Mouse (Mus musculus): ENCODE data around the gene Rab11fip4. TPM values are rescaled to one million over a fixed set of nuclear protein-coding genes. Genes with fewer than 3 reads are reported as not detected.
A peak's percentile ranks its signal among the peaks of the same experiment; 100 is the strongest.

Gene Rab11fip4
- polyA plus RNA-seq, 1 experiment, result 4.7 TPM

GRCm38 (mm10) chr11:79677402-79677801, 86.4 kb downstream of the Rab11fip4 start:
- Histone ChIP-seq H3K4me1 (ENCODE audit: control insufficient read depth, insufficient read depth, low read length) (peaks cover 6% of the 10 kb centered on the region), H3K27ac (ENCODE audit: control insufficient read depth, insufficient read depth, low read depth, low read length, poor library complexity) (no peak overlapping the region), H3K4me3 (replicated peaks; ENCODE audit: control insufficient read depth, low read depth, low read length) (no peak overlapping the region)
- TF ChIP-seq POLR2A (IDR thresholded peaks at IDR 0.05; ENCODE audit: borderline replicate concordance, control insufficient read depth, low read depth, low read length) (no peak), CTCF (IDR thresholded peaks at IDR 0.05; ENCODE audit: control insufficient read depth, insufficient read depth, low read length) (no peak)
- whole genome bisulfite sequencing, result 79% methylated on average over 9 of the region's 9 CpGs

- TF ChIP-seq CTCF (IDR thresholded peaks at IDR 0.05; ENCODE audit: control insufficient read depth, insufficient read depth, low read length) (no peak), POLR2A (IDR thresholded peaks at IDR 0.05; ENCODE audit: borderline replicate concordance, control insufficient read depth, low read depth, low read length) (no peak)
- 77% methylated on average over 20 of the region's 20 CpGs for WGBS
- Histone ChIP-seq H3K27ac (ENCODE audit: control insufficient read depth, insufficient read depth, low read depth, low read length, poor library complexity) (no peak overlapping the region), H3K4me1 (ENCODE audit: control insufficient read depth, insufficient read depth, low read length) (peaks cover 5% of the 10 kb centered on the region), H3K4me3 (replicated peaks; ENCODE audit: control insufficient read depth, low read depth, low read length) (no peak overlapping the region)
Measured at GRCm38 (mm10) chr11:79678363-79679153, 87.5 kb downstream of the Rab11fip4 start.

- H3K27ac ChIP-seq (ENCODE audit: control insufficient read depth, insufficient read depth, low read depth, low read length, poor library complexity), result no peak overlapping the region
- no peaks in the 10 kb centered on the region for H3K4me1 ChIP-seq (ENCODE audit: control insufficient read depth, insufficient read depth, low read length)
- no peak overlapping the region for H3K4me3 ChIP-seq (replicated peaks; ENCODE audit: control insufficient read depth, low read depth, low read length)
- TF ChIP-seq CTCF (IDR thresholded peaks at IDR 0.05; ENCODE audit: control insufficient read depth, insufficient read depth, low read length) (no peak), POLR2A (IDR thresholded peaks at IDR 0.05; ENCODE audit: borderline replicate concordance, control insufficient read depth, low read depth, low read length) (no peak)
- WGBS, result 75% methylated on average over 5 of the region's 5 CpGs
Measured at GRCm38 (mm10) chr11:79679929-79680328, 88.9 kb downstream of the Rab11fip4 start.

- Histone ChIP-seq H3K27ac (ENCODE audit: control insufficient read depth, insufficient read depth, low read depth, low read length, poor library complexity) (no peak overlapping the region), H3K4me1 (ENCODE audit: control insufficient read depth, insufficient read depth, low read length) (no peaks in the 10 kb centered on the region), H3K4me3 (replicated peaks; ENCODE audit: control insufficient read depth, low read depth, low read length) (no peak overlapping the region)
- TF ChIP-seq CTCF (IDR thresholded peaks at IDR 0.05; ENCODE audit: control insufficient read depth, insufficient read depth, low read length), result no peak
- TF ChIP-seq POLR2A (IDR thresholded peaks at IDR 0.05; ENCODE audit: borderline replicate concordance, control insufficient read depth, low read depth, low read length), result no peak
- 85% methylated on average over 11 of the region's 11 CpGs for WGBS
Measured at GRCm38 (mm10) chr11:79680559-79680958, 89.5 kb downstream of the Rab11fip4 start.

- no peak overlapping the region for H3K27ac ChIP-seq (ENCODE audit: control insufficient read depth, insufficient read depth, low read depth, low read length, poor library complexity)
- WGBS, result 74% methylated on average over 5 of the region's 5 CpGs
- no peak overlapping the region for H3K4me3 ChIP-seq (replicated peaks; ENCODE audit: control insufficient read depth, low read depth, low read length)
- TF ChIP-seq CTCF (IDR thresholded peaks at IDR 0.05; ENCODE audit: control insufficient read depth, insufficient read depth, low read length) (no peak), POLR2A (IDR thresholded peaks at IDR 0.05; ENCODE audit: borderline replicate concordance, control insufficient read depth, low read depth, low read length) (no peak)
- H3K4me1 ChIP-seq (ENCODE audit: control insufficient read depth, insufficient read depth, low read length), result no peaks in the 10 kb centered on the region
Measured at GRCm38 (mm10) chr11:79681182-79681581, 90.2 kb downstream of the Rab11fip4 start.

GRCm38 (mm10) chr11:79681798-79682197, 90.8 kb downstream of the Rab11fip4 start:
- TF ChIP-seq POLR2A (IDR thresholded peaks at IDR 0.05; ENCODE audit: borderline replicate concordance, control insufficient read depth, low read depth, low read length) (no peak), CTCF (IDR thresholded peaks at IDR 0.05; ENCODE audit: control insufficient read depth, insufficient read depth, low read length) (no peak)
- Histone ChIP-seq H3K4me1 (ENCODE audit: control insufficient read depth, insufficient read depth, low read length) (no peaks in the 10 kb centered on the region), H3K4me3 (replicated peaks; ENCODE audit: control insufficient read depth, low read depth, low read length) (no peak overlapping the region), H3K27ac (ENCODE audit: control insufficient read depth, insufficient read depth, low read depth, low read length, poor library complexity) (no peak overlapping the region)
- WGBS, result 62% methylated on average over 3 of the region's 3 CpGs

- no peak overlapping the region for H3K4me3 ChIP-seq (replicated peaks; ENCODE audit: control insufficient read depth, low read depth, low read length)
- 79% methylated on average over 11 of the region's 11 CpGs for WGBS
- TF ChIP-seq POLR2A (IDR thresholded peaks at IDR 0.05; ENCODE audit: borderline replicate concordance, control insufficient read depth, low read depth, low read length), result no peak
- TF ChIP-seq CTCF (IDR thresholded peaks at IDR 0.05; ENCODE audit: control insufficient read depth, insufficient read depth, low read length), result no peak
- H3K27ac ChIP-seq (ENCODE audit: control insufficient read depth, insufficient read depth, low read depth, low read length, poor library complexity), result no peak overlapping the region
- H3K4me1 ChIP-seq (ENCODE audit: control insufficient read depth, insufficient read depth, low read length), result no peaks in the 10 kb centered on the region
Measured at GRCm38 (mm10) chr11:79685109-79685508, 94.1 kb downstream of the Rab11fip4 start.

GRCm38 (mm10) chr11:79686501-79687121, 95.6 kb downstream of the Rab11fip4 start:
- Histone ChIP-seq H3K27ac (ENCODE audit: control insufficient read depth, insufficient read depth, low read depth, low read length, poor library complexity) (no peak overlapping the region), H3K4me3 (replicated peaks; ENCODE audit: control insufficient read depth, low read depth, low read length) (no peak overlapping the region), H3K4me1 (ENCODE audit: control insufficient read depth, insufficient read depth, low read length) (no peaks in the 10 kb centered on the region)
- TF ChIP-seq CTCF (IDR thresholded peaks at IDR 0.05; ENCODE audit: control insufficient read depth, insufficient read depth, low read length) (peak; percentile 97), POLR2A (IDR thresholded peaks at IDR 0.05; ENCODE audit: borderline replicate concordance, control insufficient read depth, low read depth, low read length) (no peak; the same call in 1 of the 2 replicates)
- 58% methylated on average over 26 of the region's 26 CpGs for WGBS
